Mouse (Mus musculus) MEL (cell line): ENCODE results near the gene Dmac2.
A peak's percentile ranks its signal among the peaks of the same experiment; 100 is the strongest.

Source experiments
- CTCF ChIP-seq, 3 experiments: IDR thresholded peaks in 2 of 3; conservative IDR thresholded peaks in 1 of 3; 2 replicates each; pipeline ENCODE4 v1.5.1; 2011 to 2012; ENCODE audit warnings: low read length in 3 of 3, low read depth in 2 of 3, mild to moderate bottlenecking in 2 of 3, improper control_type of control experiment in 1 of 3, inconsistent platforms in 1 of 3, mixed read lengths in 1 of 3, moderate library complexity in 1 of 3; ENCODE audit not compliant: control insufficient read depth in 1 of 3, insufficient read depth in 1 of 3, poor library complexity in 1 of 3, severe bottlenecking in 1 of 3
- E2F4 ChIP-seq: IDR thresholded peaks from 2 replicates; pipeline ENCODE4 v1.6.1; 2011; ENCODE audit warnings: low read depth, low read length, improper control_type of control experiment, borderline replicate concordance
- ELF1 ChIP-seq: IDR thresholded peaks from 2 replicates; pipeline ENCODE4 v1.6.1; 2014; ENCODE audit warnings: low read depth, mild to moderate bottlenecking, inconsistent platforms, low read length, improper control_type of control experiment, moderate library complexity
- EP300 ChIP-seq, 2 experiments: IDR thresholded peaks; 2 replicates each; pipeline ENCODE4 v1.6.1; 2011; ENCODE audit warnings: improper control_type of control experiment in 2 of 2, low read length in 2 of 2, low read depth in 1 of 2, mild to moderate bottlenecking in 1 of 2
- HCFC1 ChIP-seq: IDR thresholded peaks from 2 replicates; pipeline ENCODE4 v1.6.1; 2012; ENCODE audit warnings: low read depth, mild to moderate bottlenecking, inconsistent platforms, low read length, improper control_type of control experiment, moderate library complexity
- MAFK ChIP-seq: IDR thresholded peaks from 2 replicates; pipeline ENCODE4 v1.6.1; 2011; ENCODE audit warnings: low read depth, mild to moderate bottlenecking, low read length, improper control_type of control experiment, borderline replicate concordance
- MYC ChIP-seq: IDR thresholded peaks from 2 replicates; pipeline ENCODE4 v1.6.1; 2011; ENCODE audit warnings: low read depth, mild to moderate bottlenecking, low read length, improper control_type of control experiment, moderate library complexity
- POLR2A ChIP-seq, 2 experiments: IDR thresholded peaks; 2 replicates each; pipeline ENCODE4 v1.6.1; 2011 to 2012; ENCODE audit warnings: low read length in 2 of 2, mild to moderate bottlenecking in 2 of 2, control low read depth in 1 of 2, improper control_type of control experiment in 1 of 2, low read depth in 1 of 2, moderate library complexity in 1 of 2; ENCODE audit not compliant: control insufficient read depth in 1 of 2, insufficient read depth in 1 of 2, poor library complexity in 1 of 2
- POLR2AphosphoS2 ChIP-seq: IDR thresholded peaks from 2 replicates; pipeline ENCODE4 v1.6.1; 2011; ENCODE audit warnings: low read length, improper control_type of control experiment
- POLR2AphosphoS5 ChIP-seq: IDR thresholded peaks from 2 replicates; pipeline ENCODE4 v1.6.1; 2012; ENCODE audit warnings: low read depth, borderline replicate concordance, mild to moderate bottlenecking, inconsistent platforms, low read length, moderate library complexity, mixed read lengths
- TBP ChIP-seq: IDR thresholded peaks from 2 replicates; pipeline ENCODE4 v1.8.0; 2011; ENCODE audit warnings: low read depth, low read length, improper control_type of control experiment
- UBTF ChIP-seq: IDR thresholded peaks from 2 replicates; pipeline ENCODE4 v1.6.1; 2012; ENCODE audit warnings: low read depth, mild to moderate bottlenecking, inconsistent platforms, low read length, improper control_type of control experiment, moderate library complexity, borderline replicate concordance; ENCODE audit not compliant: insufficient read depth
- USF2 ChIP-seq, 2 experiments: IDR thresholded peaks; 2 replicates each; pipeline ENCODE4 v1.6.1; 2011 to 2012; ENCODE audit warnings: improper control_type of control experiment in 2 of 2, low read length in 2 of 2, borderline replicate concordance in 1 of 2, inconsistent platforms in 1 of 2, low read depth in 1 of 2, mild to moderate bottlenecking in 1 of 2; ENCODE audit not compliant: insufficient read depth in 1 of 2

GRCm38 (mm10) chr7:25606625-25607063 lies 12.6 kb upstream of the Dmac2 start:
- TF ChIP-seq HCFC1 (peak; percentile 63), CTCF (IDR thresholded peaks at IDR 0.05 in 2 of 3, conservative IDR thresholded peaks at IDR 0.05 in 1 of 3; ENCODE audit: control insufficient read depth in 1 of 3, insufficient read depth in 1 of 3, low read depth in 2 of 3, low read length in 3 of 3, poor library complexity in 1 of 3, severe bottlenecking in 1 of 3) (no peak), POLR2A (IDR thresholded peaks at IDR 0.05; ENCODE audit: control insufficient read depth in 1 of 2, insufficient read depth in 1 of 2, low read depth in 1 of 2, low read length in 2 of 2, poor library complexity in 1 of 2) (no peak), MAFK (peak; percentile 71; the same call in 1 of the 2 replicates), MYC (peak; percentile 73), POLR2AphosphoS2 (no peak), EP300 (IDR thresholded peaks at IDR 0.05; ENCODE audit: low read depth in 1 of 2, low read length in 2 of 2) (peak; percentile 82 to 88), TBP (no peak), ELF1 (no peak), E2F4 (no peak), UBTF (no peak), USF2 (IDR thresholded peaks at IDR 0.05; ENCODE audit: borderline replicate concordance in 1 of 2, insufficient read depth in 1 of 2, low read depth in 1 of 2, low read length in 2 of 2) (no peak), POLR2AphosphoS5 (no peak)
